Mouse (Mus musculus) embryonic fibroblast, embryonic 13.5 days (primary cell): ENCODE data around the gene Sptbn2.

Experiments used
- CTCF ChIP-seq: IDR thresholded peaks from 2 replicates; pipeline ENCODE4 v1.5.1; 2011; ENCODE audit warnings: mild to moderate bottlenecking, control low read depth, low read length, moderate library complexity, borderline replicate concordance; ENCODE audit not compliant: insufficient read depth
- POLR2A ChIP-seq: IDR thresholded peaks from 2 replicates; pipeline ENCODE4 v1.6.1; 2011; ENCODE audit warnings: low read depth, mild to moderate bottlenecking, control low read depth, low read length, moderate library complexity

DNA sequence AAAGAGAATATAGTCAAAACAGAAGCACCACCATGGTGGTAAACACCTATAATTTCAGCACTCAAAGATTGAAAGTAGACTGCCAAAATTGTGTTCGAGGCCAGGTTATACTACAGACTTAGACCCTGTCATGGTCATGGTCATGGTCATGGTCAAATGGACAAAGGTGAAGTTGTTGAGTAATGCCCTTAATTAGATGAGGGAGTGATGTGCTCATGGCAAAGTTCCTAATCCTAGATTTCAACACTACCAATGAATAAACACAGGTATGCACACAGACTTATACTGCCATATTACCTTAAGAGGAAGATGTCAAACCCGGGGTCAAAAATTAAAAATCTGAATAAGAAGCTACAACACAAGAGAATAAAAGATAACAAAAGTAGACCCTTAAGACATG is 75.3 kb downstream of the Sptbn2 start:
- TF ChIP-seq CTCF: no peak
- TF ChIP-seq POLR2A: no peak
